Mouse (Mus musculus) bone marrow, adult 2 months (tissue): ENCODE measurements around the gene Prmt9.

Experiments
- CTCF ChIP-seq: fragments of 200-500 bp; IDR thresholded peaks from 2 replicates; pipeline ENCODE4 v1.5.1; 2011; ENCODE audit warnings: low read length, control low read depth; ENCODE audit not compliant: control insufficient read depth, insufficient read depth
- POLR2A ChIP-seq: fragments of 200-500 bp; IDR thresholded peaks from 2 replicates; pipeline ENCODE4 v1.6.1; 2011; ENCODE audit warnings: low read depth, mild to moderate bottlenecking, control low read depth, low read length, borderline replicate concordance; ENCODE audit not compliant: control insufficient read depth

DNA sequence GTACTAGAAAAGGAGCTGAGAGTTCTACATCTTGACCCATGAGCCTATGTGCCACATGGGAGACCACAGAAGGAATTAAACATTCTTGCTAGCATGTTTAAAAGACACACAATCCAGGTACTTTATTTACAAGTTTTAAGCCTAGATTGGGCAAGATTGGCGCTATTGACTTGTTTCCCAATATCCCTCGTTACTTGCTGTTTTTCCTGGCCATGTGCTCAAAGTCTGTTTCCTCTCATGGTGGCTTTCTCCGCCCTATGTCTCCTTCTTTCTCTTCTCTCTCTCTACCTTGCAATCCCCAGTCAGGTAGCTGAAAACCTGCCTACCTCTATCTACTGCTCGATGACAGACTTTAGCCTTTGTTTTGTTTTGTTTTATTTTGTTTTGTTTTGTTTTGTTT lies 3.6 kb upstream of the Prmt9 start:
- TF ChIP-seq CTCF (no peak), POLR2A (no peak)
